Mouse (Mus musculus) lung, postnatal 36 days (tissue): Measurements from ENCODE around the gene Gnpda2.

ENCODE experiments used
- DNase-seq: peaks from one replicate; pipeline ENCODE4 v3.0.0; 2022; ENCODE audit warnings: mixed read lengths

Gnpda2 gene

GRCm38 (mm10) chr5:69591640-69592461 lies at the start of gene Gnpda2:
Gene Gnpda2, minus strand, starts transcription at chr5:69592340.
- peak; percentile 90 for DNase-seq

GRCm38 (mm10) chr5:69634766-69635165 lies 42.6 kb upstream of the Gnpda2 start:
- no peak for DNase-seq

GRCm38 (mm10) chr5:69620899-69621298 lies 28.8 kb upstream of the Gnpda2 start:
- DNase-seq = no peak

GRCm38 (mm10) chr5:69613209-69613796 lies 21.2 kb upstream of the Gnpda2 start:
- peak; percentile 16 for DNase-seq

GRCm38 (mm10) chr5:69601027-69601426 lies 8.9 kb upstream of the Gnpda2 start:
- no peak for DNase-seq

- peak; percentile 0 for DNase-seq
Measured at GRCm38 (mm10) chr5:69557404-69557935, 34.7 kb downstream of the Gnpda2 start.

- peak; percentile 95 for DNase-seq
Measured at GRCm38 (mm10) chr5:69556628-69557403, 35.3 kb downstream of the Gnpda2 start, which contains the start of gene Guf1. Gene Guf1, plus strand, starts transcription at chr5:69556923.

- DNase-seq = no peak
Measured at GRCm38 (mm10) chr5:69542489-69542888, 49.7 kb downstream of the Gnpda2 start, which contains the start of gene Yipf7. Gene Yipf7, minus strand, starts transcription at chr5:69542648.

- no peak for DNase-seq
Measured at GRCm38 (mm10) chr5:69541680-69542079, 50.5 kb downstream of the Gnpda2 start.

- no peak for DNase-seq
Measured at GRCm38 (mm10) chr5:69523944-69524343, 68.2 kb downstream of the Gnpda2 start.
